Mouse (Mus musculus): ENCODE measurements around the gene Fbxo9. TPM values are rescaled to one million over a fixed set of nuclear protein-coding genes. Genes with fewer than 3 reads are reported as not detected.
A peak's percentile ranks its signal among the peaks of the same experiment; 100 is the strongest.

The Fbxo9 gene
- total RNA-seq, 2 experiments from 2014 or later: 86.6 to 86.7 TPM

GRCm38 (mm10) chr9:78045171-78045570 is 63.7 kb downstream of the Fbxo9 start:
- no peak for DNase-seq (ENCODE audit: low spot score in 2 of 2)
- Histone ChIP-seq H3K27ac (no peak overlapping the region), H3K4me3 (no peak overlapping the region)
- TF ChIP-seq CTCF (conservative IDR thresholded peaks at IDR 0.05): no peak

GRCm38 (mm10) chr9:78038755-78039489 is 69.9 kb downstream of the Fbxo9 start:
- Histone ChIP-seq H3K27ac (no peak overlapping the region), H3K4me3 (no peak overlapping the region)
- TF ChIP-seq CTCF (conservative IDR thresholded peaks at IDR 0.05): peak; percentile 91
- peak; percentile 80 to 82 for DNase-seq (ENCODE audit: low spot score in 2 of 2)

- TF ChIP-seq CTCF (conservative IDR thresholded peaks at IDR 0.05): no peak
Observed at GRCm38 (mm10) chr9:78035831-78036230, 73.0 kb downstream of the Fbxo9 start.

GRCm38 (mm10) chr9:78035296-78035695 is 73.6 kb downstream of the Fbxo9 start:
- TF ChIP-seq CTCF (conservative IDR thresholded peaks at IDR 0.05): peak; percentile 46
- no peak overlapping the region for H3K27ac ChIP-seq
- DNase-seq (ENCODE audit: low spot score in 2 of 2): no peak
- no peak overlapping the region for H3K4me3 ChIP-seq

More at GRCm38 (mm10) chr9:78035831-78036230, 73.0 kb downstream of the Fbxo9 start:
- H3K4me3 ChIP-seq: no peak overlapping the region
- DNase-seq (ENCODE audit: low spot score in 2 of 2): no peak
- H3K27ac ChIP-seq: no peak overlapping the region

- TF ChIP-seq CTCF (conservative IDR thresholded peaks at IDR 0.05): no peak
- no peak for DNase-seq (ENCODE audit: low spot score in 2 of 2)
- H3K27ac ChIP-seq: no peak overlapping the region
- no peak overlapping the region for H3K4me3 ChIP-seq
Observed at GRCm38 (mm10) chr9:78032930-78033329, 75.9 kb downstream of the Fbxo9 start.

Other genes with a start within 250 kb of the Fbxo9 start
- gene Elovl5, start 191.7 kb downstream of the Fbxo9 start, total RNA-seq (2021): 10 to 100 TPM; 60.4 to 67.3 TPM
- gene Gcm1, start 57.1 kb downstream of the Fbxo9 start, total RNA-seq (2021): not detected
- 10 to 100 TPM; 18.3 to 20.6 TPM for gene Ick, start 127 bp upstream of the Fbxo9 start, total RNA-seq (2021)
- 10 to 100 TPM; 48.4 to 50.1 TPM for gene Gsta4, start 73.7 kb upstream of the Fbxo9 start, total RNA-seq (2021)
- not detected for gene Gsta1, start 121.6 kb upstream of the Fbxo9 start, total RNA-seq (2021)
- not detected for gene Gm3776, start 148.1 kb upstream of the Fbxo9 start, total RNA-seq (2021)
- gene Gm10639, start 180.9 kb upstream of the Fbxo9 start, total RNA-seq (2021): not detected
- not detected for gene Omt2a, start 205.7 kb upstream of the Fbxo9 start, total RNA-seq (2021)
- gene Omt2b, start 218.5 kb upstream of the Fbxo9 start, total RNA-seq (2021): not detected
- gene Gsta2, start 246.7 kb upstream of the Fbxo9 start, total RNA-seq (2021): not detected

Data from layer of hippocampus, adult 2 months (tissue).